15 mouse cellular contexts compared by ENCODE assay signal in the genomic region with DNA sequence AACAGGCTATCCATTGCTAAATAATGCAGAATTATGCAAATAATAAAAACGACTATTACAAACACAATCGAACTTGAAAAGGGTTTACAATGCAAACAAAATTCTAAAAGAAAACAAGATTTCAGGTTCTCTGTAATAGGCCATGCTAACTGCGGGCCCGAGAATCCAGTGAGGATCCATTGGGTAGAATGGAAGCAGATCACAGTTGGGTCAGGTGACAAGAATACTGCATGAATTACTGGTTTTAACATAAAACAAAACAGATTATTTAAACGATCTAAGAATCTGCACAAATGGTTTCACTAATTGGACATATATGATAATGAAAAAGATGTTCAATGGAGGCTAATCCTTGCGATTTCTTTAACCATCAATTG. TPM values are rescaled to one million over a fixed set of nuclear protein-coding genes. Genes with fewer than 3 reads are reported as not detected.
DNase-seq lines count a peak whose midpoint lies in the region; ATAC-seq lines count a peak whose summit lies in the region.
"Had no signal": no experiment of that assay in that cellular context is flagged by ENCODE, and none has a peak within 500 bp of the region (broad histone marks: within the 10 kb centered on the region; RNA-seq: fewer than 3 reads in every experiment).

No protein-coding gene starts in this region.

- peaks cover 13% of the 10 kb centered on the region; the same call in 1 of the 2 replicates for H3K4me1 ChIP-seq in neural tube, embryonic 11.5 days (ENCODE audit: control insufficient read depth, insufficient read depth, low read length)
- H3K4me1 ChIP-seq in forebrain, embryonic 15.5 days: peaks cover 44% of the 10 kb centered on the region
- peaks cover 16% of the 10 kb centered on the region for H3K4me1 ChIP-seq in hindbrain, embryonic 14.5 days (replicated peaks; ENCODE audit: control insufficient read depth, insufficient read depth, low read length)
- peaks cover 4% of the 10 kb centered on the region for H3K4me1 ChIP-seq in liver, embryonic 11.5 days (replicated peaks; ENCODE audit: control insufficient read depth, insufficient read depth, low read length)

- no peak overlapping the region for H3K4me2 ChIP-seq in neural tube, embryonic 11.5 days (ENCODE audit: low read depth)
- H3K4me2 ChIP-seq in forebrain, embryonic 15.5 days (replicated peaks): no peak overlapping the region
- H3K4me2 ChIP-seq in hindbrain, embryonic 14.5 days (replicated peaks): peak overlapping the region; percentile 40; the same call in 1 of the 2 replicates
- H3K4me2 ChIP-seq in liver, embryonic 11.5 days: no peak overlapping the region

- no peak overlapping the region for H3K4me3 ChIP-seq in neural tube, embryonic 11.5 days (ENCODE audit: low read depth, low read length)
- no peak overlapping the region for H3K4me3 ChIP-seq in forebrain, embryonic 15.5 days
- no peak overlapping the region for H3K4me3 ChIP-seq in hindbrain, embryonic 14.5 days (replicated peaks; ENCODE audit: low read length)
- H3K4me3 ChIP-seq in liver, embryonic 11.5 days (ENCODE audit: low read depth, low read length): no peak overlapping the region

- no peaks in the 10 kb centered on the region for H3K9me3 ChIP-seq in neural tube, embryonic 11.5 days (ENCODE audit: control insufficient read depth, low read length)
- no peaks in the 10 kb centered on the region for H3K9me3 ChIP-seq in forebrain, embryonic 15.5 days
- no peaks in the 10 kb centered on the region for H3K9me3 ChIP-seq in hindbrain, embryonic 14.5 days (ENCODE audit: control insufficient read depth, low read length)
- no peaks in the 10 kb centered on the region for H3K9me3 ChIP-seq in liver, embryonic 11.5 days (ENCODE audit: control insufficient read depth, low read length)

- no peaks in the 10 kb centered on the region for H3K27me3 ChIP-seq in neural tube, embryonic 11.5 days (ENCODE audit: control insufficient read depth, insufficient read depth, low read length)
- no peaks in the 10 kb centered on the region for H3K27me3 ChIP-seq in forebrain, embryonic 15.5 days
- H3K27me3 ChIP-seq in hindbrain, embryonic 14.5 days (ENCODE audit: control insufficient read depth, insufficient read depth, low read length): no peaks in the 10 kb centered on the region
- H3K27me3 ChIP-seq in liver, embryonic 11.5 days (replicated peaks; ENCODE audit: control insufficient read depth, insufficient read depth, low read length): no peaks in the 10 kb centered on the region

- ATAC-seq in neural tube, embryonic 11.5 days (ENCODE audit: insufficient read depth, low FRiP score, low TSS enrichment): peak; percentile 63; the same call in 1 of the 2 replicates
- ATAC-seq in forebrain, embryonic 15.5 days (replicated peaks): peak; percentile 79
- ATAC-seq in hindbrain, embryonic 14.5 days (ENCODE audit: low FRiP score): peak; percentile 41; the same call in 1 of the 2 replicates
- ATAC-seq in liver, embryonic 11.5 days (replicated peaks; ENCODE audit: low FRiP score): no peak
- ATAC-seq: liver, postnatal 0 days had no signal

- 54% methylated on average over 6 of the region's 6 CpGs for WGBS in neural tube, embryonic 11.5 days
- WGBS in forebrain, embryonic 15.5 days: 11% methylated on average over 6 of the region's 6 CpGs
- WGBS in hindbrain, embryonic 14.5 days: 23% methylated on average over 6 of the region's 6 CpGs
- WGBS in liver, embryonic 11.5 days: 85% methylated on average over 6 of the region's 6 CpGs

- intact Hi-C loops in gastrocnemius, postnatal 36 days (cut with DNase I): no loop called here

- H3K9ac ChIP-seq in neural tube, embryonic 11.5 days (ENCODE audit: low read length): no peak overlapping the region
- H3K9ac ChIP-seq in forebrain, embryonic 15.5 days (replicated peaks): no peak overlapping the region
- no peak overlapping the region for H3K9ac ChIP-seq in hindbrain, embryonic 14.5 days
- no peak overlapping the region for H3K9ac ChIP-seq in liver, embryonic 11.5 days (ENCODE audit: low read depth, low read length)
- H3K9ac ChIP-seq: liver, postnatal 0 days had no signal

- H3K27ac ChIP-seq in neural tube, embryonic 11.5 days (ENCODE audit: low read depth, low read length): no peak overlapping the region
- peak overlapping the region; percentile 78 for H3K27ac ChIP-seq in forebrain, embryonic 15.5 days (replicated peaks)
- H3K27ac ChIP-seq in hindbrain, embryonic 14.5 days: no peak overlapping the region
- no peak overlapping the region for H3K27ac ChIP-seq in liver, embryonic 11.5 days (ENCODE audit: low read depth, low read length)

- no peaks in the 10 kb centered on the region for H3K36me3 ChIP-seq in neural tube, embryonic 11.5 days (ENCODE audit: control insufficient read depth, insufficient read depth, low read length)
- no peaks in the 10 kb centered on the region for H3K36me3 ChIP-seq in forebrain, embryonic 15.5 days
- H3K36me3 ChIP-seq in hindbrain, embryonic 14.5 days (replicated peaks; ENCODE audit: control insufficient read depth, insufficient read depth): no peaks in the 10 kb centered on the region
- no peaks in the 10 kb centered on the region for H3K36me3 ChIP-seq in liver, embryonic 11.5 days (ENCODE audit: control insufficient read depth, insufficient read depth, low read length)

- no peak for DNase-seq in neural tube, embryonic 11.5 days (ENCODE audit: low spot score)
- DNase-seq in neural tube, embryonic 10.5 days (ENCODE audit: extremely low spot score, low spot score): no peak
- DNase-seq in hindbrain, embryonic 14.5 days (ENCODE audit: low spot score): no peak
- DNase-seq in gastrocnemius, postnatal 36 days: no peak
- no peak for DNase-seq in gastrocnemius, postnatal 25 days
- no peak for DNase-seq in liver, embryonic 11.5 days (ENCODE audit: low spot score)
- DNase-seq: cerebellum, adult 9-10 months; gastrocnemius, postnatal 10 days; heart, postnatal 10 days; kidney, adult 11 months; left cerebral cortex, postnatal 4 days; liver; liver, postnatal 0 days; lung, postnatal 10 days had no signal

RNA-seq across cellular contexts. Expression of a gene that starts 42.5 kb away (rescaled TPM):
- polyA plus RNA-seq in neural tube, embryonic 11.5 days (2014; fragmentation: Nextera tagmentation; extraction: Ambion mirVana): 7.2 and 7.4 TPM in 2 replicates
- polyA plus RNA-seq in forebrain, embryonic 15.5 days (2015; fragmentation: Nextera tagmentation; extraction: Ambion mirVana): 8.4 and 9.4 TPM in 2 replicates
- polyA plus RNA-seq in hindbrain, embryonic 14.5 days (2014; fragmentation: Nextera tagmentation; extraction: Ambion mirVana): 6.4 and 7.0 TPM in 2 replicates
- under 1 TPM; 0.39 to 0.94 TPM for total RNA-seq in gastrocnemius, postnatal 36 days (2021)
- under 1 TPM; 0.54 to 0.88 TPM for total RNA-seq in gastrocnemius, postnatal 25 days (2021)
- polyA plus RNA-seq in liver, embryonic 11.5 days (2014; fragmentation: Nextera tagmentation; extraction: Ambion mirVana): 5.6 and 5.8 TPM in 2 replicates
